Mouse (Mus musculus) forebrain, postnatal 0 days (tissue): Measurements from ENCODE around the gene Nsd2. TPM values are rescaled to one million over a fixed set of nuclear protein-coding genes. Genes with fewer than 3 reads are reported as not detected.
A peak's percentile ranks its signal among the peaks of the same experiment; 100 is the strongest.

Source experiments
- ATAC-seq: fragments of 200-750 bp; cut with Nextera tagmentation; 2 replicates; pipeline ENCODE4 v1.8.0; 2017; ENCODE audit warnings: mild to moderate bottlenecking, moderate library complexity
- DNase-seq: peaks from one replicate; pipeline ENCODE4 v3.0.0-alpha.2; 2015
- H3K27ac ChIP-seq: fragments of 300-500 bp; sonication (generic); 2 replicates; pipeline ENCODE4 v1.5.1; 2014; ENCODE audit warnings: low read depth, mild to moderate bottlenecking, antibody characterized with exemption, low read length, moderate library complexity, mixed read lengths
- H3K27me3 ChIP-seq: fragments of 300-500 bp; sonication (generic); 2 replicates; pipeline ENCODE4 v1.6.1; 2014; ENCODE audit warnings: mild to moderate bottlenecking, low read length, mixed read lengths; ENCODE audit not compliant: insufficient read depth
- H3K36me3 ChIP-seq: fragments of 300-500 bp; sonication (generic); 2 replicates; pipeline ENCODE4 v1.6.1; 2014; ENCODE audit warnings: mild to moderate bottlenecking, moderate library complexity; ENCODE audit not compliant: insufficient read depth
- H3K4me1 ChIP-seq: fragments of 300-500 bp; sonication (generic); 2 replicates; pipeline ENCODE4 v1.6.1; 2014; ENCODE audit warnings: antibody characterized with exemption; ENCODE audit not compliant: insufficient read depth
- H3K4me2 ChIP-seq: fragments of 300-500 bp; sonication (generic); 2 replicates; pipeline ENCODE4 v1.6.1; 2014; ENCODE audit warnings: low read depth, mild to moderate bottlenecking, moderate library complexity
- H3K4me3 ChIP-seq: fragments of 300-500 bp; sonication (generic); 2 replicates; pipeline ENCODE4 v1.5.1; 2014; ENCODE audit warnings: low read depth, low read length, mixed read lengths
- H3K9ac ChIP-seq: fragments of 300-500 bp; sonication (generic); 2 replicates; pipeline ENCODE4 v1.6.1; 2014; ENCODE audit warnings: mild to moderate bottlenecking
- H3K9me3 ChIP-seq: fragments of 300-500 bp; sonication (generic); 2 replicates; pipeline ENCODE4 v1.6.1; 2016; ENCODE audit warnings: low read length
- CTCF ChIP-seq: sonication (generic); IDR thresholded peaks from 2 replicates; pipeline ENCODE4 v1.5.1; 2016; ENCODE audit warnings: antibody characterized with exemption, control low read depth, low read depth
- WGBS: fragments of 180-500 bp; shearing (Covaris S2); extraction: QIAGEN DNeasy Blood & Tissue Kit; methylation state at CpG from one replicate; pipeline ENCODE4 v1.1.7; 2014; 5-methylcytosine and 5-hydroxymethylcytosine counted together
- polyA plus RNA-seq: library from polyadenylated mRNA; unstranded; fragments of >200 nt; fragmentation: Nextera tagmentation; extraction: Ambion mirVana; gene quantifications from 2 replicates; pipeline ENCODE4 v1.2.1, GENCODE M21; 2015
- total RNA-seq: library from RNA; depleted of rRNA; stranded (reverse); fragments of >200 nt; gene quantifications from 2 replicates; pipeline ENCODE4 v1.2.3, GENCODE M21; 2014

The Nsd2 gene
- total and polyA plus RNA-seq, 2 experiments from 2014 or later = 58.6 to 127 TPM

DNA sequence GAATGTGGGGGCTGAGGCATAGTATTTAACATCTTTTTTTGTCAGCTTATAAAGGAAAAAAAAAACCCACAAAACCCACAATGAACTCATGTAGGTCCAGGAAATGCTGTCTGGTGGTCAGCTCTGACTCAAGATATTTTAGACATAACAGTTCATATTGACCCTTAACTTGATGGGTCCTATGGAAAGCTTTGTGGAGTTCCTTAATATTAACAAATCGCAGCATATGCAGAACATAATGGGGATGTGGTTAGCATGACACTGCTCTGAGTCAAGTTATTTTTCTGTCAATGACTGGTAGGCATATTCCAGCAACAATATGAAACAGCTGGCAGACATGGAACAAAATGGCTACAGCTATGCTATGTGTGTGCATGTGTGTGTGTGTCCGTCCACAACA lies 17.2 kb upstream of the Nsd2 start:
- ATAC-seq = no peak
- WGBS = 91% methylated on average over 2 of the region's 2 CpGs
- Histone ChIP-seq H3K4me3 (no peak overlapping the region), H3K9me3 (0 out of 2 replicates have a peak, but pooled peaks cover 10% of the 10 kb centered on the region), H3K4me1 (no peaks in the 10 kb centered on the region), H3K4me2 (no peak overlapping the region), H3K9ac (no peak overlapping the region), H3K27ac (no peak overlapping the region), H3K36me3 (no peaks in the 10 kb centered on the region), H3K27me3 (no peaks in the 10 kb centered on the region)
- no peak for DNase-seq
- no peak for TF ChIP-seq CTCF

DNA sequence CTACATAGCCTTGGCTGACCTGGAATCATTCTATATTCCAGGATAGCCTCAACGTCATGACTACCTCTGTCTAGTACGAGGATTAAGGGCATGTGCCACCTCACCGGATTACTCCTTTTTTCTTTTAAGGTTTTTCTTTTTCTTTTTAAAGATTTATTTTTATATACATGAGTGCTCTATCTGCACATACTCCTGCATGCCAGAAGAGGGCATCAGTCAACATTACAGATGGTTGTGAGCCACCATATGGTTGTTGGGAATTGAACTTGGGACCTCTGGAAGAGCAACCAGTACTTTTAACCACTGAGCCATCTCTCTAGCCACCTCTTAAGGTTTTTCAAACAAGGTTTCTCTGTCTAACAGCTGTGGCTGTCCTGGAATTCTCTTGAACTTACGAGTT lies 9.0 kb upstream of the Nsd2 start:
- Histone ChIP-seq H3K36me3 (no peaks in the 10 kb centered on the region), H3K27ac (no peak overlapping the region), H3K9me3 (no peaks in the 10 kb centered on the region), H3K4me2 (no peak overlapping the region), H3K4me1 (no peaks in the 10 kb centered on the region), H3K9ac (no peak overlapping the region), H3K4me3 (no peak overlapping the region), H3K27me3 (no peaks in the 10 kb centered on the region)
- TF ChIP-seq CTCF = no peak
- ATAC-seq = no peak
- DNase-seq = no peak
- WGBS = 88% methylated on average over 4 of the region's 4 CpGs

DNA sequence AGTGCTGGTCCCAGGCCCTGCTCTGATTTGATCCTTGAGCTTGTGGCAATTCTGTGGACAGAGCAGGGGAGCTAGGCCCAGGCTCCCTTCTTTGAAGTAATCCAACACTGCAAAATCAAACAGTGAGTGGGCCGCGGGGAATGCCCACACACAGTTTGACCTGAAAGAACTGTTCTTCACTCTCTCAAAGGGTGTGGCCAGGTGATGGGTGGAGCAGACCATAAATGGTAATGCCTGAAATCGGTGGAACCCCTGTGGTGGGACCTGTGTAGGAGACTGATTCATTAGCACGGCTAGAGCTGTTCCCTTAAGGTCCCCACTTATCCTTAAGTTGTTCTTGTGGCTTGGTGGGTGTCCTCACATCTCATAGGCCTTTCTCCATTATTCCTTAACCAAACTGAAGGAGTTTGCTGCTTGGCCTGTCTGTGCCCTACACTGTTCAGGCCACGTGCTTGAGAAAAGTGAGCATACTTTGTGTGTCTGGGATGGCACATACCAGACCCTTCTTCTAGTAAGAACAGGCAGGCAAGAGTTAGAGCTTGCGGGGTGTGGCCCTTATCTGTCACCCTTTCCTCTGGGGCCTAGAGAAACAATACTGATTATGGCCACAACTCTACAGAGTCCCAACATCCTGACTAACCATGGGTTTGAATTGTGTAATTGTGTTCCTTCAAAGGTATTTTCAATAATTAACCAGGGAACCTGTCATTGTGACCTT lies 4.4 kb upstream of the Nsd2 start:
- H3K4me2 ChIP-seq = no peak overlapping the region
- H3K27me3 ChIP-seq = no peaks in the 10 kb centered on the region
- no peaks in the 10 kb centered on the region for H3K9me3 ChIP-seq
- no peaks in the 10 kb centered on the region for H3K36me3 ChIP-seq
- no peak overlapping the region for H3K9ac ChIP-seq
- no peak overlapping the region for H3K27ac ChIP-seq
- 83% methylated on average over 6 of the region's 6 CpGs for WGBS
- H3K4me1 ChIP-seq = peaks cover 3% of the 10 kb centered on the region; the same call in 1 of the 2 replicates
- no peak for TF ChIP-seq CTCF
- ATAC-seq = no peak
- H3K4me3 ChIP-seq = no peak overlapping the region
- no peak for DNase-seq

DNA sequence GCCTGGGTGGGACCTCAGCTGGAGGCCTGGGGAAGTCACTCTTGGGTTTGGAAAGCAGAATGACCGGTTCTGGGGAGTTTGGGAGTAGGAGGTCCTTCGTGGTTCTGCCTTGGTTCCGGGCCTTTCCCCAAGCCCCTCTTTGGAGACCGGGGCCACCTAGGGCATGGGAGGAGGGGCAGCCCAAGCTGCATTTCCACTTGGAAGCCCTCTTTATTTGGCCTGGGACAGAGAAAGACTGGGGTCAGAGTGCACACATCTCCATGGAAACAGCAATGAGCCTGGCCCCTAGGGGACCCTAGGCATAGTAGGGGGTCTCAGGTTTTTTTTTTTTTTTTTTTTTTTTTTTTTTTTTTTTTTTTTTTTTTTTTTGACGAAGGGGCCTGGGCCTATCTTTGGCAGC lies 2.4 kb upstream of the Nsd2 start:
- no peaks in the 10 kb centered on the region for H3K9me3 ChIP-seq
- DNase-seq = no peak
- no peak for ATAC-seq
- 15% methylated on average over 5 of the region's 5 CpGs for WGBS
- H3K36me3 ChIP-seq = no peaks in the 10 kb centered on the region
- H3K4me2 ChIP-seq = no peak overlapping the region
- no peak overlapping the region for H3K4me3 ChIP-seq
- peaks cover 15% of the 10 kb centered on the region for H3K4me1 ChIP-seq
- no peaks in the 10 kb centered on the region for H3K27me3 ChIP-seq
- no peak for TF ChIP-seq CTCF
- H3K9ac ChIP-seq = no peak overlapping the region
- no peak overlapping the region for H3K27ac ChIP-seq

DNA sequence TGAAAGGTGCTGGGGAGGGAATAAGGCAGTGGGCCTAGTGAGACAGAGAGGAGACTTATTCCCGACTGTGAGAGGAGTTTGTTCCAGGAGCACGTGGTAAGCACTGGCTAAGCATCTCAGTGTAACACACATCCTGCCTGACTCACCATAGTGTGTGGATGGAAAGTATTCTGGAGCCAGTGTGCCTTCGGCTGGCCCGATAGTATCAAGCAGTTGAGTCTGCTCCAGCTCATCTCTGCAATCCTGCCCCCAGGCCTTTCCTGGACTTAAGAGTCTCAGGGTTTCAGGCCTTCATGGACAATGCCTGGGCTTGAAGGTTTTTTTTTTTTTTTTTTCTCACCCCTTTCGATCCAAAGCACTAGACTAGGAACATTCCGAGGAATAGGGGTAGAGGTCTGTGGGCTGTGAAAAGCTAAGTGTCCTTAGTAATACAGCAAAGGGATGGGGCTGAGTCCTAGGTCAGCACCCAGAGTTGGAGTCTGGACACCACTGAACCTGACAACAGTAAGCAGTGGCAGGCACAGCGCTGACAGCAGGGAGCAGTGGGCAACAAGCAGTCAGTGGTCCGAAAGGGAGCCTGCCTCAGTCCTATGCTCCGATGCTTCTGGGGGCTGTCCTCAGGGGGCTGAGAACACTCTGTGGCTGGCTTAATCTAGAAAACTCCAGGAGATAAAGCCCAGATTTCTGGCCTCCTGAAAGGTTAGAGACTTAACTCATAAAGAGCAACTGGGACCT lies 1.2 kb upstream of the Nsd2 start:
- peak; percentile 7 for ATAC-seq
- H3K36me3 ChIP-seq = no peaks in the 10 kb centered on the region
- peaks cover 21% of the 10 kb centered on the region for H3K4me1 ChIP-seq
- WGBS = 7% methylated on average over 9 of the region's 9 CpGs
- peak; percentile 19 for DNase-seq
- no peaks in the 10 kb centered on the region for H3K9me3 ChIP-seq
- no peak for TF ChIP-seq CTCF
- H3K4me3 ChIP-seq = peak overlapping the region; percentile 100
- peak overlapping the region; percentile 98 for H3K9ac ChIP-seq
- H3K27me3 ChIP-seq = no peaks in the 10 kb centered on the region
- H3K4me2 ChIP-seq = peak overlapping the region; percentile 80
- peak overlapping the region; percentile 99 for H3K27ac ChIP-seq

DNA sequence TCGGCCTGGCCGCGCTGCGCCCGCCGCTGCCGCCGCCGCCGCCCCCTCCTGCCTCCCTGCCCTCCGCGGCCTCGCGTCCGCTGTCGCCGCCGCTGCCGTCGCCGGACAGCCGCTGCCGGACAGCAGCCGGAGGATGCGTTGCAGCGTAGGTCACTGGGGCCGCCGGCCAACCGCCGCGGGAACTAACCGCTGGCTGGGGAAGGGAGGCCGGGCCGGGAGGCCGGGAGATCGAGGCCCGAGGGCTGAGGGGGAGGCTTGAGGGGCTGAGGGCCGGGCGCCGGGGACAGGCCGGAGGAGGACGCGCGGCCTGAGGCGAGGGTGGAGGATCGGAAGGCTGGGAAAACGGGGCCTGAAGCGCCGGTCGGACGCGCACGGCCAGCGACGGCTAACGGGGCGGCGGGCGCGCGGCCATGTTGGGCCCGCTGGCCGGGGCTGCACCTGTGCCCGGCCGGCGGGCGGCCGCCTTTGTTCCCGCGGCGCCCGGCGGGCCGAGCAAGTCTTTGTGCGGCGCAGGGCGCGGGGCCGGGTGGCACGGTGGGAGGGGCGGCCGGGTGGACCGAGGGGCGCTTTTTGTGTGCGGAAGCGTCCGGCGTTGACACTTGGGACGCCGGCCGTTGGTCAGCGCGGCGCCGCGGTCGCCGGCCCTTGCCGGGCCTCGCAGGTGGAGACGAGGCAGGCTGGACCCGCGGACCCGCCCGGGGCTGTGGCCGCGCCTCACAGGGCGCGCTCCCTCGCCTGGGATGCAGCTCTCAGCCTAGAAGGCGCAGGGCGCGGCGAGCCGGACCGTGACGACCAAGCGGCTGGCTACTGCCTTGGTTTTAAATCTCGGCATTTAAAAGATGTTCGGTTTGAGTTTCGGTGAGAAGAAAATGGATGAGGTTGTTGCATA lies 452 bp downstream of the Nsd2 start:
- H3K4me2 ChIP-seq = peak overlapping the region; percentile 80
- H3K4me3 ChIP-seq = peak overlapping the region; percentile 100
- peak overlapping the region; percentile 99 for H3K27ac ChIP-seq
- ATAC-seq = peak; percentile 6; the same call in 1 of the 2 replicates
- H3K36me3 ChIP-seq = no peaks in the 10 kb centered on the region
- H3K27me3 ChIP-seq = no peaks in the 10 kb centered on the region
- 1% methylated on average over 98 of the region's 121 CpGs for WGBS
- H3K9ac ChIP-seq = peak overlapping the region; percentile 98
- H3K9me3 ChIP-seq = no peaks in the 10 kb centered on the region
- peaks cover 21% of the 10 kb centered on the region for H3K4me1 ChIP-seq
- no peak for TF ChIP-seq CTCF
- DNase-seq = peak; percentile 43
